Comparison of ENCODE assay signal across 11 mouse cellular contexts in the genomic region with DNA sequence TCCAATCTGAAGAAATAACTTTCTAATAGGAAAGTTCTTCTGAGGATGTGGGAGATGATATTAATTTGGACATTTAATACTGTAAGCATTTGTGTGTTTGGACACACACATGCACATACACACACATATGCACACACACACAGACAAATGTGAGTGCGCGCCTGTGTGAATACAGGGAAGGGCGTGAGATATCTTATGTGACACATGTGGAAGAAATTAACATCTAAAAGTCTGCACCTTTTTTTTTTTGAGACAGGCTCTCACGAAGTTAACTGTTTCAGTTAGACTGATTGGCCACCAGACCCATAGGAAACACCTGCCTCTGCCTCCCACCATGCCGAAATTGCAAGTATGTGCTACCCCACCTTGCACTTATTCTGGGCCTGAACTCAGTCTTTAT.
DNase-seq lines count a peak whose midpoint lies in the region; ATAC-seq and TF ChIP-seq lines count a peak whose summit lies in the region.
"Had no signal": no experiment of that assay in that cellular context is flagged by ENCODE, and none has a peak within 500 bp of the region (broad histone marks: within the 10 kb centered on the region; RNA-seq: fewer than 3 reads in every experiment).

No protein-coding gene starts in this region.

- H3K4me3 ChIP-seq in bone marrow, adult 2 months (replicated peaks; ENCODE audit: control insufficient read depth, low read depth, low read length) = no peak overlapping the region
- peak overlapping the region; percentile 13; the same call in 1 of the 2 replicates for H3K4me3 ChIP-seq in liver, embryonic 16.5 days (ENCODE audit: low read depth, low read length)
- H3K4me3 ChIP-seq in hindbrain, postnatal 0 days (ENCODE audit: low read length) = no peak overlapping the region
- H3K4me3 ChIP-seq: embryonic facial prominence, embryonic 12.5 days; heart, embryonic 10.5 days; hindbrain, embryonic 10.5 days; limb, embryonic 15.5 days had no signal

- ATAC-seq in liver, embryonic 16.5 days (ENCODE audit: low read depth) = peak; percentile 42
- no peak for ATAC-seq in hindbrain, postnatal 0 days

- TF ChIP-seq CTCF in bone marrow, adult 2 months (IDR thresholded peaks at IDR 0.05; ENCODE audit: control insufficient read depth, insufficient read depth, low read length) = no peak
- no peak for TF ChIP-seq CTCF in hindbrain, postnatal 0 days (IDR thresholded peaks at IDR 0.05; ENCODE audit: low read depth)

- H3K9me3 ChIP-seq in liver, embryonic 16.5 days (replicated peaks; ENCODE audit: control insufficient read depth, low read length) = no peaks in the 10 kb centered on the region
- no peaks in the 10 kb centered on the region for H3K9me3 ChIP-seq in hindbrain, postnatal 0 days (ENCODE audit: low read length)
- H3K9me3 ChIP-seq: embryonic facial prominence, embryonic 12.5 days; heart, embryonic 10.5 days; hindbrain, embryonic 10.5 days; limb, embryonic 15.5 days had no signal

- DNase-seq in 416B (ENCODE audit: low read depth) (peak; percentile 14), liver (peak; percentile 61)
- no peak for DNase-seq in hindbrain, postnatal 0 days (ENCODE audit: low spot score)
- DNase-seq in testis, postnatal 10 days (ENCODE audit: low spot score) = no peak
- no peak for DNase-seq in kidney, postnatal 4 days

- H3K4me1 ChIP-seq in bone marrow, adult 2 months (ENCODE audit: control insufficient read depth, insufficient read depth, low read length) = no peaks in the 10 kb centered on the region; the same call in 1 of the 2 replicates
- peaks cover 31% of the 10 kb centered on the region for H3K4me1 ChIP-seq in liver, embryonic 16.5 days (ENCODE audit: control insufficient read depth, low read depth, low read length)
- no peaks in the 10 kb centered on the region for H3K4me1 ChIP-seq in hindbrain, postnatal 0 days (ENCODE audit: insufficient read depth, low read length)
- H3K4me1 ChIP-seq: hindbrain, embryonic 10.5 days had no signal

- WGBS in bone marrow, adult 2 months = 47% methylated on average over 5 of the region's 5 CpGs
- 17% methylated on average over 5 of the region's 5 CpGs for WGBS in liver, embryonic 16.5 days (ENCODE audit: insufficient replicate concordance)
- WGBS in hindbrain, postnatal 0 days = 91% methylated on average over 5 of the region's 5 CpGs

- H3K9ac ChIP-seq in liver, embryonic 16.5 days (ENCODE audit: low read depth, low read length) = peak overlapping the region; percentile 45
- H3K9ac ChIP-seq in hindbrain, postnatal 0 days (replicated peaks; ENCODE audit: low read length) = no peak overlapping the region
- H3K9ac ChIP-seq: embryonic facial prominence, embryonic 12.5 days; limb, embryonic 15.5 days had no signal

- H3K27me3 ChIP-seq in liver, embryonic 16.5 days (ENCODE audit: control insufficient read depth, insufficient read depth, low read depth, low read length) = no peaks in the 10 kb centered on the region
- H3K27me3 ChIP-seq in hindbrain, postnatal 0 days (ENCODE audit: insufficient read depth, low read length) = no peaks in the 10 kb centered on the region
- H3K27me3 ChIP-seq: embryonic facial prominence, embryonic 12.5 days had no signal

- no peaks in the 10 kb centered on the region for H3K36me3 ChIP-seq in liver, embryonic 16.5 days (ENCODE audit: control insufficient read depth, insufficient read depth)
- H3K36me3 ChIP-seq in hindbrain, postnatal 0 days (ENCODE audit: insufficient read depth, low read length) = no peaks in the 10 kb centered on the region
- H3K36me3 ChIP-seq: embryonic facial prominence, embryonic 12.5 days; heart, embryonic 10.5 days; hindbrain, embryonic 10.5 days; limb, embryonic 15.5 days had no signal

- no peak for TF ChIP-seq POLR2A in bone marrow, adult 2 months (IDR thresholded peaks at IDR 0.05; ENCODE audit: borderline replicate concordance, control insufficient read depth, low read depth, low read length)

- H3K4me2 ChIP-seq in liver, embryonic 16.5 days (ENCODE audit: low read depth, low read length) = peak overlapping the region; percentile 61
- H3K4me2 ChIP-seq in hindbrain, postnatal 0 days (ENCODE audit: low read depth, low read length) = no peak overlapping the region
- H3K4me2 ChIP-seq: embryonic facial prominence, embryonic 12.5 days; limb, embryonic 15.5 days had no signal

- H3K27ac ChIP-seq in bone marrow, adult 2 months (ENCODE audit: control insufficient read depth, insufficient read depth, low read depth, low read length, poor library complexity) = peak overlapping the region; percentile 19; the same call in 1 of the 2 replicates
- H3K27ac ChIP-seq in liver, embryonic 16.5 days (ENCODE audit: low read length) = peak overlapping the region; percentile 95
- no peak overlapping the region for H3K27ac ChIP-seq in hindbrain, postnatal 0 days
- H3K27ac ChIP-seq: embryonic facial prominence, embryonic 12.5 days; hindbrain, embryonic 10.5 days; limb, embryonic 15.5 days had no signal

Comparison
In these comparisons a context has a peak if more than half of its experiments do, and no peak if none do; other contexts are left out.
1. DNase-seq: peak in 416B (single experiment) and liver (single experiment); none in hindbrain, postnatal 0 days (single experiment), testis, postnatal 10 days (single experiment) and kidney, postnatal 4 days (0 of 2).